Mouse (Mus musculus) right cerebral cortex, postnatal 4 days (tissue): Measurements from ENCODE around the gene Lemd1.
"Not testable (repeated sequence)": the region's sequence is repeated elsewhere in the genome, so short reads cannot be mapped to it uniquely, and the experiment has no call there.

ENCODE experiments used
- DNase-seq: peaks from one replicate; pipeline ENCODE4 v3.0.0-alpha.2; 2022

Lemd1 gene

GRCm38 (mm10) chr1:132191093-132191785 is at the start of gene Lemd1, which contains the start of gene AC124108.1:
Lemd1 (plus strand) TSS chr1:132191431.
AC124108.1 (plus strand) TSS chr1:132191457.
- peak; percentile 49 for DNase-seq

GRCm38 (mm10) chr1:132141753-132142152 is 49.5 kb upstream of the Lemd1 start:
- DNase-seq = no peak

- no peak for DNase-seq
Measured at GRCm38 (mm10) chr1:132143079-132143478, 48.2 kb upstream of the Lemd1 start.

DNA sequence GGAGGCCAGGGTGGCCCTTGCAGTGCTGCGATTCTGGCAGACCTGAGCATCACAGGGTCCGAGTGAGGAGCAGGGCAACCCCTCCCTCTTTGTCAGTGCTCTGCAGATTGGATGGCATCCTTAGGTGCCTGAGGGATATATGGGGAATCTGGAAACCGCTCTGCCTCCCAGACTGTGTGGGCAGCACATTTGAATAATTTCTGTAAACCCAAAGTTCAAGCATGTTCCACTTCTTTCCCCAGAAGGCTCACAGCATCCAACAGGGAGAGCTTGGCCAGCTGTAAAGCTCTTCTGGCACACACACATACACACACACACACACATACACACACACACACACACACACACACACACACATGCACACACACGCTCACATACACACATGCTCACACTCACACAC is 47.5 kb upstream of the Lemd1 start:
- no peak for DNase-seq

DNA sequence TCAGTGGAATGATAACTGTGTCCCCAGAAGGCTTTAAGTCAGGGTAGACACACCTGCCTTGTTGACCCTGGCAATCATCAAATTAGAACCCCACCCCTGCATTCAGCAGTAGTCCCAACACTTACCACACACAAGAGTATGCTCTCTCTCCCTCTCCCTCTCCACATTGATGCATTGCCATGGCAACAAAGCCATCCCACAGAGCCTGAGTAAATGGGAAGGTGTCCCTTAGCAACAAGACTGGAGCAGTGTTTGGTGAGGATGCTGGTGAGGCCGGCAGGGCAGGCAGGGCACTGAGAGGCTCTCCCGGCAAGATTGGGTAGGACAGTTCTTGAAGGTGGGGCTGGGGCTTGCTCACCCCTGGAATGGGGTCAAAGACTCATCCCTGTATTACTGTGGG is 47.0 kb upstream of the Lemd1 start:
- DNase-seq = peak; percentile 49

- DNase-seq = no peak
Measured at GRCm38 (mm10) chr1:132144837-132145236, 46.4 kb upstream of the Lemd1 start.

- no peak for DNase-seq
Measured at GRCm38 (mm10) chr1:132145973-132146685, 45.1 kb upstream of the Lemd1 start.

GRCm38 (mm10) chr1:132149410-132149809 is 41.8 kb upstream of the Lemd1 start:
- DNase-seq = no peak

DNA sequence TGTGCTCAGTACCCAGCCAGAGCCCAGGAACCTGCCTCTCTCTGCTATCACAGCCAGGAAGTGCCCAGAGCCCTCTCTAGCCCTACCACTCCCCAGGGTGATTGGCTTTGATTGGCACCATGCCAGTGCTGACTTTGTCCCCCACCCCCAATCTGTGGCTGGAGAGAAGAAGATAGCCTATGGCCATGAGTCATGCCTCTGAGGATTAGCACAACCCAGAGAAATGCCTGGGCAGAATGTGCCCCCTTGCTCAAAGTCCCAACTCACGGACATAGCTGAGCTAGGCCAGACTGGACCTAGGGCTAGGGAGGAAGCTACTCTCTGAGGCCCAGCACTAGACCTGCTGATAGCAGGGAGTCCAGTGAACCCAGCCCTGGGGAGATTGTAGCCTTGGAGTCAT is 41.1 kb upstream of the Lemd1 start:
- DNase-seq = no peak

- no peak for DNase-seq
Measured at GRCm38 (mm10) chr1:132150817-132151601, 40.2 kb upstream of the Lemd1 start.

DNA sequence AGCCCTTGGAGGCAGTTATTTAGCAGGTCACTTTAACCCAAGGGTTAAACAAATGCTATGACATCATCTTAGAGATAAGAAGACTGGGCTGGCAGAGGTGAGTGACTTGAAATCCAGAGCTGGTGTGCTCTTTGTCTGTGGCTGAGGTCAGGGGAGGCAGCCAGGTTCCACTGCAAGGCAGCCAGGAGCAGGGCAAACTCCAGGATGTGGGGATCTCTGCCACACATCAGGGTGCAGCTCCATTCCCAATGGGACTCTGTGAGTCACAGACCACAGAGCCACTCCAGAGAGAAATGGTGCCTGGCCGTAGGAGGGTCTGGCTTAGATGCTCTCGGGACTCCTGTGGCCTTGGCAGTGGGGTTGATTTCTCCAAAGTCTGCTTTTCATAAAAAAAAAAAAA is 39.3 kb upstream of the Lemd1 start:
- DNase-seq = no peak

GRCm38 (mm10) chr1:132153086-132153690 is 38.0 kb upstream of the Lemd1 start:
- DNase-seq = no peak

- DNase-seq = no peak
Measured at GRCm38 (mm10) chr1:132153691-132154090, 37.5 kb upstream of the Lemd1 start.

GRCm38 (mm10) chr1:132155737-132156136 is 35.5 kb upstream of the Lemd1 start:
- peak; percentile 74 for DNase-seq

- DNase-seq = peak; percentile 96
Measured at GRCm38 (mm10) chr1:132157016-132157781, 34.0 kb upstream of the Lemd1 start.

DNA sequence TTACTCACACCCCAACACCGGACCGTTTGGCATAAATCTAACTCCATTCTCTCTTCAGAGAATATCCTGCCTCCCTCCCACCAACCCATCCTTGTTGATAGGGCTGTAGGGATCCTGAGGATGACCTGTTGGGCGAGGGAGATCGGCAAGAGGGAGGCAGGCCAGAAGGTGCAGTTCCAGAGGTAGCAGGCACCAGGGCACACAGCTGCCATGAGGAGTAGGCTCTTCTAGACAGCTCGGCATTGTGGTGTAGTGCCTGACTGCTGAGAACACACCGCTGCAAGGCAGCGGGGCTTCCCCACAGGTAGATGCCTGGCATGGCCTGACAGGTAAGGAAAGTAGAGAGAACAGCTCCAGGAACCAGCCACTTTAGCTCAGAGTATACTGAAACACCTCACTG is 33.4 kb upstream of the Lemd1 start:
- DNase-seq = no peak

DNA sequence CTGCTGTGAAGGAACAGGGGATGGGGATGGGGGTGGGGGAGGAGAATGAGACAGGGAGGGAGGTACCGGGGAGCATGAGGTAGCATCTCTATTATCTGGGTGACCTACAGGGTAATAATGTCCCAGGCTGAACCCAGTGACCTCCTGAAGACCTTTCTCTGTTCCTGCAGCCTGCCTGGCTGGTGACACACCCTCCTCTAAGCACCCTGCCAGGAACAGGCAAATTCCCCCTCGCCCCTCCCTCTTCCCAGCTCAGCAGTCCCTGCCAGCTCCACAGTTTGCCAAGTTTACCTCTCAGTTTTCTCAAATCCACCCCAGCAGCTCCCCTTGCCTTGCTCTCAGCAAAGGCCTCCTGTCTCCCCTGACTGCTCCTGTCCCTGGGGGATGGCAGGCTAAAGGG is 32.5 kb upstream of the Lemd1 start:
- DNase-seq = no peak

GRCm38 (mm10) chr1:132159681-132160080 is 31.6 kb upstream of the Lemd1 start:
- no peak for DNase-seq

DNA sequence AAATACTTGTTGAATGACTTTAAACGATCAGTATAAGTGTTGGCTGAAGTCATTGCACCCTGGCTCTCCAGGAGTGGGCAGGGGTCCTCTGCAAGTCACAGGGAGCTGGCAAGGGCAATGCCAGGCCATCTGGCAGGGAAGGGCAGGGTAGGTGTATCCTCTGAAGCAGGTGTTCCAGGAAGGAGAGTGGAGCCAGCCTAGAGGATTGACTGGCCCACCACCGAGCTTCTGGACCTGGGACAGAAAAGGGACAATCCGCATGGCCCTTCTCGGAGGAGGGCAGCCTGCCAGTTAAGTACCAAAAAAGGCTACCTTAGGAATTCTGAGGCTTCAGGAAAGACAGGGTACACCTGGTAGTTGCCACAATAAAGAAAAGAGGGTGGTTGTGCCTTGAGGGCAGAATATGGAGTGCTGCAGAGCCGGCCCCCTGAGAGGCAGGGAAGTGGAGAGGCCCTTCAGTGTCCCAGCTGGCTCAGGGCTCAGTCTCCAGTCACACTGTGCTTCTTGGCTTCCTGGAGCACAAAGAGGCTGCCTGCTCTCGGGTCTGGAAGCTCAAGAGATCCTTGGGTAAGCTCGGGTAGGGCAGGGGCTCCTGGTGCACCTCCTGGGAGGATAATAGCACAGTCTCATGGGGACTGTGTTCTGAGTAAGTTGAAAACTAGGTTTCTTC is 29.9 kb upstream of the Lemd1 start:
- no peak for DNase-seq

- DNase-seq = not testable (repeated sequence)
Measured at GRCm38 (mm10) chr1:132162618-132163017, 28.6 kb upstream of the Lemd1 start.

GRCm38 (mm10) chr1:132164780-132165518 is 26.3 kb upstream of the Lemd1 start:
- no peak for DNase-seq
